ENCODE assay signal across 9 mouse cellular contexts in genomic region chr1:191395200-191395599, GRCm38 (mm10). TPM values are rescaled to one million over a fixed set of nuclear protein-coding genes. Genes with fewer than 3 reads are reported as not detected.
DNase-seq lines count a peak whose midpoint lies in the region; ATAC-seq and TF ChIP-seq lines count a peak whose summit lies in the region.
"Had no signal": no experiment of that assay in that cellular context is flagged by ENCODE, and none has a peak within 500 bp of the region (broad histone marks: within the 10 kb centered on the region; RNA-seq: fewer than 3 reads in every experiment).

No protein-coding gene starts in this region.

- H3K4me3 ChIP-seq in left cerebral cortex, adult 2 months: peak overlapping the region; percentile 94
- peak overlapping the region; percentile 63; the same call in 1 of the 2 replicates for H3K4me3 ChIP-seq in cortical plate, adult 2 months (ENCODE audit: insufficient read depth, low read length)
- H3K4me3 ChIP-seq in hindbrain, postnatal 0 days (ENCODE audit: low read length): peak overlapping the region; percentile 75
- peak overlapping the region; percentile 65 for H3K4me3 ChIP-seq in midbrain, postnatal 0 days (ENCODE audit: low read depth, low read length)

- peak overlapping the region; percentile 60 for H3K4me2 ChIP-seq in hindbrain, postnatal 0 days (ENCODE audit: low read depth, low read length)
- peak overlapping the region; percentile 53 for H3K4me2 ChIP-seq in midbrain, postnatal 0 days (ENCODE audit: low read depth, low read length, poor library complexity, severe bottlenecking)

- no peak for ATAC-seq in hindbrain, postnatal 0 days
- no peak for ATAC-seq in midbrain, postnatal 0 days (ENCODE audit: low FRiP score)

- intact Hi-C loops in left cerebral cortex, adult 2 months (cut with DNase I): loop anchor here (1.0 to 10.0 kb wide), 3 partner anchors 168 to 420 kb away; partner anchors contain the start of gene Lpgat1
- intact Hi-C loops in left cerebral cortex, postnatal 36 days (cut with DNase I): loop anchor here (5.0 to 10.0 kb wide), 2 partner anchors 80 to 327 kb away; partner anchors contain the start of gene Nenf

- H3K27ac ChIP-seq in left cerebral cortex, adult 2 months: peak overlapping the region; percentile 90
- H3K27ac ChIP-seq in cortical plate, adult 2 months (ENCODE audit: insufficient read depth, low read length): no peak overlapping the region
- H3K27ac ChIP-seq in hindbrain, postnatal 0 days: no peak overlapping the region
- H3K27ac ChIP-seq in midbrain, postnatal 0 days (ENCODE audit: low read depth, low read length): no peak overlapping the region

- 18% methylated on average over 1 of the region's 1 CpGs for WGBS in hindbrain, postnatal 0 days
- 39% methylated on average over 1 of the region's 1 CpGs for WGBS in midbrain, postnatal 0 days

- no peak for TF ChIP-seq CTCF in left cerebral cortex, adult 2 months (IDR thresholded peaks at IDR 0.05)
- TF ChIP-seq CTCF in cortical plate, adult 2 months (IDR thresholded peaks at IDR 0.05; ENCODE audit: extremely low read depth, insufficient read depth, low read length): no peak
- no peak for TF ChIP-seq CTCF in hindbrain, postnatal 0 days (IDR thresholded peaks at IDR 0.05; ENCODE audit: low read depth)
- TF ChIP-seq CTCF in midbrain, postnatal 0 days (IDR thresholded peaks at IDR 0.05): no peak

- no peak for TF ChIP-seq POLR2A in cortical plate, adult 2 months (IDR thresholded peaks at IDR 0.05; ENCODE audit: extremely low read depth, insufficient read depth, low read length)

- H3K9me3 ChIP-seq in hindbrain, postnatal 0 days (ENCODE audit: low read length): no peaks in the 10 kb centered on the region
- no peaks in the 10 kb centered on the region for H3K9me3 ChIP-seq in midbrain, postnatal 0 days (ENCODE audit: low read length)

- H3K36me3 ChIP-seq in hindbrain, postnatal 0 days (ENCODE audit: insufficient read depth, low read length): no peaks in the 10 kb centered on the region
- no peaks in the 10 kb centered on the region for H3K36me3 ChIP-seq in midbrain, postnatal 0 days (ENCODE audit: insufficient read depth, low read length)

- no peak overlapping the region; the same call in 1 of the 2 replicates for H3K9ac ChIP-seq in hindbrain, postnatal 0 days (replicated peaks; ENCODE audit: low read length)
- no peak overlapping the region for H3K9ac ChIP-seq in midbrain, postnatal 0 days (replicated peaks; ENCODE audit: low read length, poor library complexity, severe bottlenecking)

- no peak for DNase-seq in left cerebral cortex, adult 2 months (ENCODE audit: extremely low spot score in 1 of 2, low spot score in 2 of 2)
- no peak for DNase-seq in left cerebral cortex, postnatal 36 days (ENCODE audit: low spot score in 2 of 2)
- peak; percentile 16 for DNase-seq in hindbrain, postnatal 0 days (ENCODE audit: low spot score)
- DNase-seq in midbrain, postnatal 0 days (ENCODE audit: low spot score): peak; percentile 12
- no peak for DNase-seq in adrenal gland, postnatal 14 days
- no peak for DNase-seq in adrenal gland, postnatal 25 days
- no peak for DNase-seq in gastrocnemius, postnatal 10 days
- DNase-seq: adrenal gland, postnatal 36 days had no signal

- peaks cover 5% of the 10 kb centered on the region; the same call in 1 of the 2 replicates for H3K4me1 ChIP-seq in cortical plate, adult 2 months (ENCODE audit: control insufficient read depth, insufficient read depth, low read length)
- no peaks in the 10 kb centered on the region for H3K4me1 ChIP-seq in hindbrain, postnatal 0 days (ENCODE audit: insufficient read depth, low read length)
- no peaks in the 10 kb centered on the region for H3K4me1 ChIP-seq in midbrain, postnatal 0 days (ENCODE audit: insufficient read depth, low read length)

- no peaks in the 10 kb centered on the region for H3K27me3 ChIP-seq in hindbrain, postnatal 0 days (ENCODE audit: insufficient read depth, low read length)
- no peaks in the 10 kb centered on the region for H3K27me3 ChIP-seq in midbrain, postnatal 0 days (ENCODE audit: insufficient read depth, low read length)

RNA-seq across cellular contexts. Expression of gene Ppp2r5a, which starts 7.9 kb away (rescaled TPM):
- 10 to 100 TPM; 91.8 to 94.5 TPM for total RNA-seq in left cerebral cortex, adult 2 months (2021)
- 10 to 100 TPM; 89.0 to 95.7 TPM for total RNA-seq in left cerebral cortex, postnatal 36 days (2021)
- polyA plus RNA-seq in cortical plate, adult 2 months (2012; rRNA removed): 79.8 and 82.1 TPM in 2 replicates
- total RNA-seq in hindbrain, postnatal 0 days (2014; rRNA removed): 54.0 and 65.6 TPM in 2 replicates
- polyA plus RNA-seq in hindbrain, postnatal 0 days (2015; fragmentation: Nextera tagmentation; extraction: Ambion mirVana): 12.8 and 13.2 TPM in 2 replicates
- 39.1 and 63.2 TPM in 2 replicates for total RNA-seq in midbrain, postnatal 0 days (2014; rRNA removed)
- 9.8 and 10.6 TPM in 2 replicates for polyA plus RNA-seq in midbrain, postnatal 0 days (2015; fragmentation: Nextera tagmentation; extraction: Ambion mirVana)
- total RNA-seq in adrenal gland, postnatal 14 days (2021): 193 and 243 TPM in 2 replicates
- total RNA-seq in adrenal gland, postnatal 25 days (2021): 162 and 192 TPM in 2 replicates
- total RNA-seq in gastrocnemius, postnatal 10 days (2021): 10 to 100 TPM; 68.2 to 69.3 TPM

Comparison
In these comparisons a context has a peak if more than half of its experiments do, and no peak if none do; other contexts are left out.
1. DNase-seq: peak in hindbrain, postnatal 0 days (single experiment) and midbrain, postnatal 0 days (single experiment); none in left cerebral cortex, adult 2 months (0 of 2), left cerebral cortex, postnatal 36 days (0 of 2), adrenal gland, postnatal 14 days (single experiment), adrenal gland, postnatal 25 days (single experiment) and gastrocnemius, postnatal 10 days (single experiment).
2. Peak in every context shown above with its lines, with median percentiles within 50 percentile points of each other: H3K4me3 ChIP-seq.